Mouse (Mus musculus): ENCODE measurements around the gene Ddit4l. TPM values are rescaled to one million over a fixed set of nuclear protein-coding genes. Genes with fewer than 3 reads are reported as not detected.
"Not testable (repeated sequence)": the region's sequence is repeated elsewhere in the genome, so short reads cannot be mapped to it uniquely, and the experiment has no call there.

Ddit4l gene
- 8.3 and 10.8 TPM in 2 replicates for polyA plus RNA-seq (2014; fragmentation: Nextera tagmentation; extraction: Ambion mirVana)

DNA sequence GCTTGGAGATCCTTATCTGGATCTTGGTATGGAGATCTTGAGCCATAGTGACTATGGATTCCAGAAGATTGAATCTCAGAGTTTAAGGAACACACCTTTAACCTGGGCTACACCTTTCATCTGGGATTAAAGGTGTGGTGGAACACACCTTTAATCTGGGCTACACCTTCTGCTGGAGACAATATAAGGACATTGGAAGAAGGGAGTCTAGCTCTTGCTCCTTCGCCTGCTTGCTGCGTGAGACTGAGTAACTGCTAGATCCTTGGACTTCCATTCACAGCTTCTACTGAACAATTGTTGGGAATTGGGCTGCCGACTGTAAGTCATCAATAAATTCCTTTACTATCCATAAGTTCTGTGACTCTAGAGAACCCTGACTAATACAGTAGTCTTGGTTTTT is at the start of gene Ddit4l:
Gene Ddit4l (plus strand): TSS at position 301 of the 400 bp plus-strand sequence.
- H3K36me3 ChIP-seq (ENCODE audit: control insufficient read depth, insufficient read depth, low read length); H3K4me3 ChIP-seq (ENCODE audit: low read depth, low read length); DNase-seq (ENCODE audit: low spot score); H3K27ac ChIP-seq (ENCODE audit: low read depth, low read length); H3K9ac ChIP-seq (ENCODE audit: low read length); H3K4me2 ChIP-seq (ENCODE audit: low read length); ATAC-seq; H3K9me3 ChIP-seq (replicated peaks; ENCODE audit: control insufficient read depth, low read length): not testable (repeated sequence)
- Histone ChIP-seq H3K27me3 (replicated peaks; ENCODE audit: control insufficient read depth, insufficient read depth, low read length) (0 out of 2 replicates have a peak, but pooled peaks cover 14% of the 10 kb centered on the region), H3K4me1 (ENCODE audit: control insufficient read depth, insufficient read depth, low read length) (peaks cover 17% of the 10 kb centered on the region; the same call in 1 of the 2 replicates)
- 92% methylated on average over 3 of the region's 3 CpGs for WGBS

DNA sequence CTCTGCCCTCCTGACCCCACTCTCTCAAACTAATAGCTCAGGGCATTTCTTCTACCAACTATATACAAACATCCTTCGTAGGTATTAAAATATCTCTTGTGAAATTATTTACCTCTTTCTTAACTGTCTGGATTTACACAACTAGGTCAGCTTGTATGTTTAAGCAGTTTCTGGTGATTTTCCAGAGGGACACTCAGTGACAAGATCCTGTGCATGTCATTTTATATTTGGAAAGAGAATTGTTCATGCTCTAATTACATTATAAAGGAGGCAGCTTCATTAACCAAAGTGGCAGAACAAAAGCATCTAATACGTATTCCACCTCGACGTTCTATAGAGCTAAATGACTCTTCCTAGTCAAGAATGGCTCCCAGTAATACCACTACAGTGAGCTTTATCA is 45.3 kb upstream of the Ddit4l start:
- no peak overlapping the region for H3K4me2 ChIP-seq (ENCODE audit: low read length)
- DNase-seq (ENCODE audit: low spot score) (no peak), ATAC-seq (no peak)
- no peaks in the 10 kb centered on the region for H3K4me1 ChIP-seq (ENCODE audit: control insufficient read depth, insufficient read depth, low read length)
- H3K27me3 ChIP-seq (replicated peaks; ENCODE audit: control insufficient read depth, insufficient read depth, low read length) = no peaks in the 10 kb centered on the region
- H3K36me3 ChIP-seq (ENCODE audit: control insufficient read depth, insufficient read depth, low read length) = no peaks in the 10 kb centered on the region
- WGBS = 42% methylated on average over 4 of the region's 4 CpGs
- H3K27ac ChIP-seq (ENCODE audit: low read depth, low read length) = no peak overlapping the region
- no peak overlapping the region for H3K4me3 ChIP-seq (ENCODE audit: low read depth, low read length)
- no peaks in the 10 kb centered on the region for H3K9me3 ChIP-seq (replicated peaks; ENCODE audit: control insufficient read depth, low read length)
- H3K9ac ChIP-seq (ENCODE audit: low read length) = no peak overlapping the region

GRCm38 (mm10) chr3:137586376-137586969 is 34.9 kb upstream of the Ddit4l start:
- no peak for ATAC-seq
- Histone ChIP-seq H3K27me3 (replicated peaks; ENCODE audit: control insufficient read depth, insufficient read depth, low read length) (no peaks in the 10 kb centered on the region), H3K4me1 (ENCODE audit: control insufficient read depth, insufficient read depth, low read length) (no peaks in the 10 kb centered on the region), H3K4me2 (ENCODE audit: low read length) (no peak overlapping the region), H3K9me3 (replicated peaks; ENCODE audit: control insufficient read depth, low read length) (no peaks in the 10 kb centered on the region), H3K36me3 (ENCODE audit: control insufficient read depth, insufficient read depth, low read length) (no peaks in the 10 kb centered on the region), H3K27ac (ENCODE audit: low read depth, low read length) (no peak overlapping the region), H3K9ac (ENCODE audit: low read length) (no peak overlapping the region), H3K4me3 (ENCODE audit: low read depth, low read length) (no peak overlapping the region)
- DNase-seq (ENCODE audit: low spot score) = no peak
- WGBS = 93% methylated on average over 5 of the region's 5 CpGs

GRCm38 (mm10) chr3:137589811-137590210 is 31.6 kb upstream of the Ddit4l start:
- ATAC-seq (no peak), DNase-seq (ENCODE audit: low spot score) (no peak)
- H3K27ac ChIP-seq (ENCODE audit: low read depth, low read length) = no peak overlapping the region
- H3K9ac ChIP-seq (ENCODE audit: low read length) = no peak overlapping the region
- no peak overlapping the region for H3K4me2 ChIP-seq (ENCODE audit: low read length)
- no peaks in the 10 kb centered on the region for H3K36me3 ChIP-seq (ENCODE audit: control insufficient read depth, insufficient read depth, low read length)
- no peak overlapping the region for H3K4me3 ChIP-seq (ENCODE audit: low read depth, low read length)
- WGBS = 69% methylated on average over 4 of the region's 4 CpGs
- no peaks in the 10 kb centered on the region for H3K9me3 ChIP-seq (replicated peaks; ENCODE audit: control insufficient read depth, low read length)
- no peaks in the 10 kb centered on the region for H3K27me3 ChIP-seq (replicated peaks; ENCODE audit: control insufficient read depth, insufficient read depth, low read length)
- H3K4me1 ChIP-seq (ENCODE audit: control insufficient read depth, insufficient read depth, low read length) = 0 out of 2 replicates have a peak, but pooled peaks cover 3% of the 10 kb centered on the region

DNA sequence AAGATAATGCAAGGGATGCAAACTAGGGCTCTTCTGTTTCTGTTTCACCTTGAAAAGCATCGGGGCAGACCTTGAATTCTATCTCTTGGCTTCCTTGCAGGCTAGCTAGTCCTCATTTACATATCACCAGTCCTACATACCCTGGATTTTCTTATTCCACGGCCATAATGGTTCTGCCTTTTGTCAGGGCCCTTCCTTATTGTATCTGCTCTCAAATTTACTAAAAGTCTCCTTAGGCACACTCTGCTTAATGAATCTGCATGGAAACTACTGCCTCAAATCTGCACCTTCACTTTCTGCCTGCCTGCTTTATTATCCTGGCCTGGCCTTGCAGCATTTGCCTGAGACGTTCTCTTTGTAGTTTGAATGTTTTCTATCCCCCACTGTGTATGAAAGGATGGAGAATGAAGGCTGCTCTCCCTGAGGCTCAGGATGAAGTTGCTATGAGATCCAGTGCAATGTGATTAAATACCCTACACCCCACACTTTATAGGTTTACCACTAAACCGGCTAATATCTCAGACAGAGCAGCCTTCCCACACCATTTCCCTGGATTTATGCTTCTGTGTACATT is 27.0 kb upstream of the Ddit4l start:
- DNase-seq (ENCODE audit: low spot score) = peak; percentile 7
- 0 out of 2 replicates have a peak, but pooled peaks cover 3% of the 10 kb centered on the region for H3K4me1 ChIP-seq (ENCODE audit: control insufficient read depth, insufficient read depth, low read length)
- no peak overlapping the region for H3K4me3 ChIP-seq (ENCODE audit: low read depth, low read length)
- no peaks in the 10 kb centered on the region for H3K36me3 ChIP-seq (ENCODE audit: control insufficient read depth, insufficient read depth, low read length)
- WGBS = 7% methylated on average over 4 of the region's 4 CpGs
- no peak overlapping the region for H3K4me2 ChIP-seq (ENCODE audit: low read length)
- 0 out of 2 replicates have a peak, but pooled peaks have one; percentile 20 for ATAC-seq
- H3K27ac ChIP-seq (ENCODE audit: low read depth, low read length) = no peak overlapping the region
- no peak overlapping the region for H3K9ac ChIP-seq (ENCODE audit: low read length)
- H3K9me3 ChIP-seq (replicated peaks; ENCODE audit: control insufficient read depth, low read length) = no peaks in the 10 kb centered on the region
- H3K27me3 ChIP-seq (replicated peaks; ENCODE audit: control insufficient read depth, insufficient read depth, low read length) = no peaks in the 10 kb centered on the region

- no peaks in the 10 kb centered on the region for H3K27me3 ChIP-seq (replicated peaks; ENCODE audit: control insufficient read depth, insufficient read depth, low read length)
- H3K36me3 ChIP-seq (ENCODE audit: control insufficient read depth, insufficient read depth, low read length) = no peaks in the 10 kb centered on the region
- H3K9ac ChIP-seq (ENCODE audit: low read length) = no peak overlapping the region
- H3K4me2 ChIP-seq (ENCODE audit: low read length) = no peak overlapping the region
- no peaks in the 10 kb centered on the region for H3K9me3 ChIP-seq (replicated peaks; ENCODE audit: control insufficient read depth, low read length)
- 84% methylated on average over 1 of the region's 1 CpGs for WGBS
- H3K4me1 ChIP-seq (ENCODE audit: control insufficient read depth, insufficient read depth, low read length) = no peaks in the 10 kb centered on the region
- no peak overlapping the region for H3K4me3 ChIP-seq (ENCODE audit: low read depth, low read length)
- DNase-seq (ENCODE audit: low spot score) (no peak), ATAC-seq (no peak)
- no peak overlapping the region for H3K27ac ChIP-seq (ENCODE audit: low read depth, low read length)
Observed at GRCm38 (mm10) chr3:137608918-137609435, 12.4 kb upstream of the Ddit4l start.

DNA sequence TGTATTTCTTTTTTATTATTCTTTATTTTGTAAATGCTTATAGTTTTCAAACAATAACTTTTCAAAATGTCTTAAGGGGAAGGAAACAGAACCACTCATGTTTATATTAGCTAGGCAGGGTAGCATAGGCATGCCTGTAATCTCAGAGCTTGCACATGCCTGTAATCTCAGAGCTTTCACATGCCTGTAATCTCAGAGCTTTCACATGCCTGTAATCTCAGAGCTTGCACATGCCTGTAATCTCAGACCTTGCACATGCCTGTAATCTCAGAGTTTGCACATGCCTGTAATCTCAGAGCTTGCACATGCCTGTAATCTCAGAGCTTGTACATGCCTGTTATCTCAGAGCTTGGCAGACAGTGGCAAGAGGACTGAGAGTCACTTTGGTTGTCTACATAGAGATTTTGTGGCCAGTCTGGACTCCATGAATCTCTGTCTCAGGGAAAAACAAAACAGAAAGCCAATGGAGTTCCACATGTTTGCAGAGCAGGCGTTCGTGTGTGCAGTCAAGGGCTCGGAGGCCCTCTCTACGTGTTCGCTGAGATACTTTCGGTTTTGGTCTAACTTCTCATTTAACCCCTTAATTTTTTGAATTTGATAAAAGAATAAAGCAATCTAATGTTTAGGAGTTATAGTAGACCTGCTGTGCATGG is 10.8 kb upstream of the Ddit4l start:
- H3K4me2 ChIP-seq (ENCODE audit: low read length) = no peak overlapping the region
- no peaks in the 10 kb centered on the region for H3K27me3 ChIP-seq (replicated peaks; ENCODE audit: control insufficient read depth, insufficient read depth, low read length)
- no peaks in the 10 kb centered on the region for H3K9me3 ChIP-seq (replicated peaks; ENCODE audit: control insufficient read depth, low read length)
- ATAC-seq (no peak), DNase-seq (ENCODE audit: low spot score) (no peak)
- no peak overlapping the region for H3K4me3 ChIP-seq (ENCODE audit: low read depth, low read length)
- no peaks in the 10 kb centered on the region for H3K36me3 ChIP-seq (ENCODE audit: control insufficient read depth, insufficient read depth, low read length)
- WGBS = 92% methylated on average over 6 of the region's 6 CpGs
- no peaks in the 10 kb centered on the region for H3K4me1 ChIP-seq (ENCODE audit: control insufficient read depth, insufficient read depth, low read length)
- H3K27ac ChIP-seq (ENCODE audit: low read depth, low read length) = no peak overlapping the region
- no peak overlapping the region for H3K9ac ChIP-seq (ENCODE audit: low read length)

- Histone ChIP-seq H3K9me3 (replicated peaks; ENCODE audit: control insufficient read depth, low read length) (no peaks in the 10 kb centered on the region), H3K27ac (ENCODE audit: low read depth, low read length) (no peak overlapping the region), H3K4me3 (ENCODE audit: low read depth, low read length) (no peak overlapping the region), H3K4me1 (ENCODE audit: control insufficient read depth, insufficient read depth, low read length) (no peaks in the 10 kb centered on the region), H3K4me2 (ENCODE audit: low read length) (no peak overlapping the region), H3K27me3 (replicated peaks; ENCODE audit: control insufficient read depth, insufficient read depth, low read length) (no peaks in the 10 kb centered on the region), H3K9ac (ENCODE audit: low read length) (no peak overlapping the region), H3K36me3 (ENCODE audit: control insufficient read depth, insufficient read depth, low read length) (no peaks in the 10 kb centered on the region)
- no peak for DNase-seq (ENCODE audit: low spot score)
- no peak for ATAC-seq
- 65% methylated on average over 4 of the region's 4 CpGs for WGBS
Observed at GRCm38 (mm10) chr3:137611110-137611857, 10.1 kb upstream of the Ddit4l start.
